Mouse (Mus musculus) ovary, adult 18-20 months (tissue): ENCODE measurements around the gene Mrpl34.
"Not testable (repeated sequence)": the region's sequence is repeated elsewhere in the genome, so short reads cannot be mapped to it uniquely, and the experiment has no call there.

Experiments
- DNase-seq: peaks from one replicate; pipeline ENCODE4 v3.0.0; 2022; ENCODE audit warnings: low spot score, mixed read lengths

Gene Mrpl34

DNA sequence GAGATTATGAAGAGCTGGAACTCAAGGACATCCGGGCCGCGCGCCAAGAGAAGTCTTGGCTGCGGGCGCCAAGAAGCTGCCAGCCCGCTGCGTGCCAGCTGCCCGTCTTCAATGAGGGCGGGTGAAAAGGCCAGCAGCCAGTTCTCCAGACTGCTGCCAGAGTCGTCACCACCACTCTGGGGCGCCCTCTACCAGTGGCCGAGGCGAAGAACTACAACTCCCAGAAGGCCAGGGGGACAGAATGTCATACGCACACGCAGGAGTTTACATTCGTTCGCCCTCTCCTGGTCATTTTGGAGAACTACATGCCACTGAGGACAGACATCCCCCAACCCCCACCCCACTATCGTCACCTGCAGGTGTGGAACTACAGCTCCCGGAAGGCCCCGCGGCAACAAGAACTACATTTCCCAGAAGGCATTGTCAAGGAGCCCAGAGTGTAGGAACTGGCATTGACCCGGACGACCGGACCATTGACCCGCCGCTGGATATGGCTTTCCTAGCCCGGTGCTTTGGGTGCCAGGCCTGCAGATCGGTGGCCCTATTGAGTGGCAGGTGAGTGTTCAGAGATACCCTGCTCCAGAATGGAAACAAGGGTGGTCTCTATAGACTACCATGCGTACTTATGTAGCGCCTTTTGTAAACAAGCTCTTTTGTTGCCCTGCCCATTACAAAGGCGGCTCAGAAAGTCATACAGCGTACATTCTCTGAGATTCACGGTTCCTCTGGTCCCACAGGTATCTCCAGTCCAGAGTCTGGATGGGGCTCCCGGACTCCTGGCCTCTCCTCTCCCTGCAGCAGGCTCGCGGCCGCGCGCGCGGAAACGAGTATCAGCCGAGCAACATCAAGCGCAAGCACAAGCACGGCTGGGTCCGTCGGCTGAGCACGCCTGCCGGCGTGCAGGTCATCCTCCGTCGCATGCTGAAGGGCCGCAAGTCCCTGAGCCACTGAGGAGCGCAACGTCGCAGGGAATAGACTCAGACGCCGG is at the start of gene Mrpl34:
TSS of gene Mrpl34 (plus strand) at position 447 of the 988 bp plus-strand sequence.
- DNase-seq: peak; percentile 99

GRCm38 (mm10) chr8:71422121-71422520 is 42.6 kb upstream of the Mrpl34 start:
- no peak for DNase-seq

DNA sequence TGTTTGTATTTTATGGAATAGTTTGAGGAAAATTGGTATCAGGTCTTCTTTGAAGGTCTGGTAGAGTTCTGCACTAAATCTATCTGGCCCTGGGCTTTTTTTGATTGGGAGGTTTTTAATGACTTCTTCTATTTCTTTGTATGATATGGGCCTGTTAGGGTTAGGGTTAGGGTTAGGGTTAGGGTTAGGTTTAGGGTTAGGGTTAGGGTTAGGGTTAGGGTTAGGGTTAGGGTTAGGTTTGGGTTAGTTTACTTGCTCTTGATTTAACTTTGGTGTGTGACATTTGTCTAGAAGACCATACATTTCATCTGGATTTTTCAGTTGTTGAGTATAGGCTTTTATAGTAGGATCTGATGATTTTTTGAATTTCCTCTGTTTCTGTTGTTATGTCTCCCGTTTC is 31.8 kb upstream of the Mrpl34 start:
- DNase-seq: not testable (repeated sequence)

DNA sequence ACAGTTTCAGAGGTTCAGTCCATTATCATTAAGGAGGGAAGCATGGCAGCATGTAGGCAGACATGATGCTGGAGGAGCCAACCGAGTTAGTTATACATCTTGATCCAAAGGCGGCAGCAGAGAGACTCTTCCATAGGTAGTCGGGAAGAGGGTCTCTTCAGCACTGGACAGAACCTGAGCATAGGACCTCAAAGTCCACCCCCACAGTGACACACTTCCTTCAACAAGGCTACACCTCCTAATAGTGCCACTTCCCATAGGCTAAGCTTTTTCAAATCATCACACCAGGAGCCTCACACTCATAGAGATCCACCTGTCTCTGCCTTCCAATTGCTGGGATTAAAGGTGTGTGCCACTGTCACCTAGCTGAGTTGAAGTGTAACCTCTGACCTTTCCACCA is 27.7 kb upstream of the Mrpl34 start:
- no peak for DNase-seq

DNA sequence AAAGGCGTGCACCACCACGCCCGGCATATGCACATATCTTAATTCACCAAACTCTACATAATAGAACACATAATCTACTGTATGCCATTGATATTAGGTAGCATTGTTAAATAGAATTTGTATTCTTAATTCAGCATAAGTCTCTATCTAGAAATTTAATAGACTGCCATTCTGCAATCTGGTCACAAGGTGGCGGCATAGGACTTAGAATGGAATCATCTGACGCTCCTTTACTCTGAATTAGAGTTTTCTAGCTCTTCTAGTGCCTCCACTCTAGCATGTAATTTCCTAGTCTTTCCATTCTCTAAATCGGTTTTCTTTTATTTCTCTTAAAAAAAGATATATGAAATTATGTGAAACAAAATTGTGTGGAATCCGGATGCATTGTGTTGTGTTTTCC is 23.4 kb upstream of the Mrpl34 start:
- no peak for DNase-seq

- no peak for DNase-seq
Observed at GRCm38 (mm10) chr8:71445096-71445495, 19.7 kb upstream of the Mrpl34 start.

- DNase-seq: no peak
Observed at GRCm38 (mm10) chr8:71451337-71451736, 13.4 kb upstream of the Mrpl34 start.

GRCm38 (mm10) chr8:71451777-71452176 is 13.0 kb upstream of the Mrpl34 start:
- DNase-seq: no peak

GRCm38 (mm10) chr8:71452669-71453068 is 12.1 kb upstream of the Mrpl34 start:
- no peak for DNase-seq

GRCm38 (mm10) chr8:71454668-71455067 is 10.1 kb upstream of the Mrpl34 start:
- DNase-seq: no peak

DNA sequence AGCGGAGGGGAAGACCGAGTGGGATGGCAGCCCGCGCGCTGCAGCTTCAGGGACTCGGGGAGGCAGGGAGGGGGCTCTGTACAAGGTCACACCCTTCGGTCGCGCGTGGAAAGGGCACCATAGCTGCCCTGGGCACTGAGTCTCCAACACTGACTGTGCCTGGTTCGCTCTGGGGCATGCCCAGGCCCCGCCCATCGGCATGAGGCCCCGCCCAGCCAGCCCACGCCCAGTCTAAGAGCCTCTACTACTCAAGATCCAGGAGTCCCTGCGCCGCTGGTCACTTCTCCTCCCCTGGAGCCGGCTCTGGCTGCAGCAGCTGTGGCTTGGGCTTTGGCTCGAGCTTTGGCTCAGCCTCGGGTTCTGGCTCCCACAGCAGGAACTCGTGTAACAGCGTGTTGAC is 7.9 kb upstream of the Mrpl34 start:
- DNase-seq: no peak

- DNase-seq: no peak
Observed at GRCm38 (mm10) chr8:71457659-71458270, 7.0 kb upstream of the Mrpl34 start.

- DNase-seq: no peak
Observed at GRCm38 (mm10) chr8:71460716-71461115, 4.0 kb upstream of the Mrpl34 start.

DNA sequence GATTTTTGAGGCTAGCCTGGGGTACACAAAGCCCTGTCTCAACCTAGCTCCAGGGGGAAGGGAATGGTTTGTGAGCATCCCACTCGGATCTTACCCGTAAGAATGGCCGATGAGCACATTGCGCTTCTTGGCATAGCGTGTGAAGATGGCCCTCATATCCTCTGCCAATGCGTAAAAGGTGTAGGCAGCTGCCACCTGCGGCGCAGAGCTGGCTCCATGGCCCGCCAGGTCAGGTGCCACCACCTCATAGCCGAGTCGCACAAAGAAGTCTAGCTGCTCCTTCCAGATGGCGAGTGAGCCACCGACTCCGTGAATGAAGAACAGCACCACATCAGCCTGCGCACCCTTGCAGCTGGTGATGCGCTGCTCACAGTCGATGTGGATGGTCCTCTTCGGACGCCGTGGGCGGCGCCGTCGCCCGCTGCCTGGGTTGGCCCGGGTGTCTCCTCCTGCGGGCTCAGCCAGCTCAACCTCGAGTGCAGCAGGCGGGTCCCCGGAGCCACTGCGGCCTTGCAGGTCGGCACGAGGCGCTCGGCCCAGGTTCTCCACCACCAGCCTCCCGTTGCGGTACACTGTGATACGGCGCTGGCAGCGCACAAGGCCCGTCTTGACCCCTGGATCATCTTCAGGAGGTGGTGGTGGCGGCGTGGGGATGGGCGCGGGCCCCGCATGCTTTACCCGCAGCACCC is 3.5 kb upstream of the Mrpl34 start:
- DNase-seq: peak; percentile 3

DNA sequence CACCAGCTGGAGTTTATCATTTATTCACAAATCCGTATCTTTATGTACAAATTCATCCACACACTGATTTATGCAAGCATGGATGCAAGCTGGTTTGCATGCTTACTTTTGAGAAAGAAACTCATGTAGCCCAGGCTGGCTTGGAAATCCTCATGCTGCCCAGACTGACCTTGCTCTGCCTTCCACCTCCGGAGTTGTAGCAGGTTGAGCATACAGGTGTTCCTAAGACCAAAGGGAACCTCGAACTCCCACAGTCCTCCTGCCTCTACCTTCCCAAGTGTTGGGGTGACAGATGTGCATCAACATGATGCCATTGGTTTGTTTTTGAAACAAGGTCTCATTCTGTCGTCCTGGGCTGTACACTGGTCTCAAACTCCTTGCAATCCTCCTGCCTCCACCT is 2.6 kb upstream of the Mrpl34 start:
- DNase-seq: no peak

DNA sequence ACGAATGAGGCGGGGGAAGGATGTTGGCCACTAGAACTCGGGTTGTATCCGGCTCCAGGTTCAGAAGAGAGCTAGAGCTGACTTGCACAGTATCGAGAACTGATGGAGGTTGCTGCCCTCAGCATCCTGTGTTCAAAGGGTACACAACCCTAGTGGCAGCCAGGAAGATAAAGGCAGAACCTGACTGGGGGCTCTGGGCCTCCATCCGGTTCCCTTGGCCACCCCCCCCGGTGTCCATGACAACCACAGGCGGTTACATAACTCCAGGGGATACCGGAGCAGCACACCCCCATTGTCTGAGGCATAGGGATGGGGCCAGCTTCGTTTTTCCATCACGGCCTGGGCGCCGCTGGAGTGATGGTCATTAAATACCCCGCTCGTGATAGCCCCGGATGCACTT is 2.0 kb upstream of the Mrpl34 start:
- peak; percentile 11 for DNase-seq

GRCm38 (mm10) chr8:71463188-71464033 is 1.3 kb upstream of the Mrpl34 start, which contains the start of gene Abhd8:
Gene Abhd8 (minus strand): TSS chr8:71463655.
- peak; percentile 94 for DNase-seq

DNA sequence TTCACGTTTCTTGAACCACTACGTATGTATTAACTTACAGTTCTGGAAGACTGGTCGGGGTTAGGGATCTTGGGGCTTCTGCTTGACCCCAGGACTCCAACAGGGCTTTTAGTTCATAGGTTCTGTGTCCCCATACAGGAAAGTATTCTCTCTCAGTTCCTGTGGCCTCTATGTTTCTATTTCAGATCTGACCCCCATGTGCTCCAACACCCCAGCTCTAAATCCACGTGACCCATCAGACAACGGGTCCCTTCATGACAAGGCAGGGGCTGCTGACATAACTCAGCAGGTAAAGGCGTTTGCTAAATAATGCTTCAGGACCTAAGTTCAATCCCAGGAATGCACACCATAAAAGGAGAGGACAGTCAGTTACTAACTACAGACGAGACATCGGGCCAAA is 974 bp downstream of the Mrpl34 start:
- no peak for DNase-seq

DNA sequence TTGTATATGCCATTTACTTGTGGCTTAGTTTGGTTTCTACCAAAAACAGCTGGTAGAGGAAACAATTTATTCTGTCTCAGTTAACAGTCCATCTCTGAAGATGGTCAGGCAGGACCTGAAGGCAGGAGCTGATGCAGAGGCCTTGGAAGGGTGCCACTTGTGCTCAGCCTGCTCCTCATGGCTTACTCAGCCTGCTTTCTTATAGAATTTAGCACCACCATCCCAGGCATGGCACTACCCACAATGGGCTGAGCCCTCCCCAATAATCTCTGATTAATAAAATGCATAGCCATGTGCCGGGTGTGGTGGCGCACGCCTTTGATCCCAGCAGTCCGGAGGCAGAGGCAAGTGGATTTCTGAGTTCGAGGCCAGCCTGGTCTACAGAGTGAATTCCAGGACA is 1.4 kb downstream of the Mrpl34 start:
- peak; percentile 9 for DNase-seq

- DNase-seq: no peak
Observed at GRCm38 (mm10) chr8:71467201-71467600, 2.4 kb downstream of the Mrpl34 start.

DNA sequence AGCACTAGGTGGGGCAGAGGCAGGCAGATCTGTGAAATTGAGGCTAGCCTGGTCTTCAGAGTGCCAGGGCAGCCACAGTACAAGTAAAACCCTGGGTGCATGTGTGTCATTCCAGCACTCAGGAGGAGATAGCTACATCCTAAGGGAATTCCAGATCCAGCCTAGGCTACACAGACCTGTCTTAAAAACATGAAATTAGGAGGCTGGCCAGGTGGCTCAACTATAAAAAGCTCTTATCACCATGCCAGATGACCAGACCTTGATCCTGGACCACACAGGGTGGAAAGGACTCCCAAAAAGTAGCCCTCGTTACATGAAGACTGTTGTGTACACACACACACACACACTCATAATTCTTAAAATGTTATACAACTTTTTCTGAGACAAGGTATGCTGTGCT is 3.2 kb downstream of the Mrpl34 start:
- DNase-seq: no peak

GRCm38 (mm10) chr8:71468916-71469315 is 4.2 kb downstream of the Mrpl34 start, which contains the start of gene Dda1:
Gene Dda1 (plus strand): TSS chr8:71469199.
- peak; percentile 97 for DNase-seq
